Mouse (Mus musculus) hindlimb bud, embryonic 11.5 days (tissue): ENCODE results near the gene Hspbap1.

ENCODE experiments used
- DNase-seq: peaks from one replicate; pipeline ENCODE4 v3.0.0-alpha.2; 2012; ENCODE audit warnings: low read depth, low spot score; ENCODE audit errors: extremely low spot score

The Hspbap1 gene

GRCm38 (mm10) chr16:35763590-35764296 lies 6.4 kb upstream of the Hspbap1 start:
- DNase-seq = no peak

GRCm38 (mm10) chr16:35764941-35765340 lies 5.2 kb upstream of the Hspbap1 start:
- no peak for DNase-seq

- DNase-seq = no peak
These were observed 4.7 kb upstream of the Hspbap1 start for GRCm38 (mm10) chr16:35765449-35765848.

GRCm38 (mm10) chr16:35766366-35766765 lies 3.8 kb upstream of the Hspbap1 start:
- no peak for DNase-seq

GRCm38 (mm10) chr16:35768469-35768784 lies 1.7 kb upstream of the Hspbap1 start:
- no peak for DNase-seq

GRCm38 (mm10) chr16:35768785-35769642 lies 1.2 kb upstream of the Hspbap1 start, which contains the start of gene Dirc2:
Dirc2 (minus strand) TSS chr16:35769356.
- no peak for DNase-seq

- DNase-seq = no peak
These were observed 966 bp downstream of the Hspbap1 start for GRCm38 (mm10) chr16:35771141-35771540.

GRCm38 (mm10) chr16:35771606-35772005 lies 1.4 kb downstream of the Hspbap1 start:
- no peak for DNase-seq

- DNase-seq = no peak
These were observed 2.4 kb downstream of the Hspbap1 start for GRCm38 (mm10) chr16:35772598-35772997.

GRCm38 (mm10) chr16:35775835-35776234 lies 5.7 kb downstream of the Hspbap1 start:
- no peak for DNase-seq

- no peak for DNase-seq
These were observed 6.6 kb downstream of the Hspbap1 start for GRCm38 (mm10) chr16:35776737-35777136.

GRCm38 (mm10) chr16:35777768-35778167 lies 7.6 kb downstream of the Hspbap1 start:
- DNase-seq = no peak

GRCm38 (mm10) chr16:35779681-35780080 lies 9.5 kb downstream of the Hspbap1 start:
- DNase-seq = no peak

GRCm38 (mm10) chr16:35781096-35781495 lies 10.9 kb downstream of the Hspbap1 start:
- DNase-seq = no peak

- no peak for DNase-seq
These were observed 11.5 kb downstream of the Hspbap1 start for GRCm38 (mm10) chr16:35781651-35782050.

GRCm38 (mm10) chr16:35782451-35783206 lies 12.5 kb downstream of the Hspbap1 start:
- no peak for DNase-seq

- DNase-seq = no peak
These were observed 13.0 kb downstream of the Hspbap1 start for GRCm38 (mm10) chr16:35783207-35783573.

GRCm38 (mm10) chr16:35784134-35784725 lies 14.1 kb downstream of the Hspbap1 start:
- DNase-seq = no peak

- DNase-seq = no peak
These were observed 17.0 kb downstream of the Hspbap1 start for GRCm38 (mm10) chr16:35787163-35787562.

- no peak for DNase-seq
These were observed 17.5 kb downstream of the Hspbap1 start for GRCm38 (mm10) chr16:35787568-35788189.

- DNase-seq = no peak
These were observed 18.2 kb downstream of the Hspbap1 start for GRCm38 (mm10) chr16:35788330-35788729.
